Mouse (Mus musculus) liver, embryonic 14.5 days (tissue): ENCODE results near the gene Gm10518. TPM values are rescaled to one million over a fixed set of nuclear protein-coding genes. Genes with fewer than 3 reads are reported as not detected.
A peak's percentile ranks its signal among the peaks of the same experiment; 100 is the strongest.

Source experiments
- ATAC-seq: fragments of 200-750 bp; cut with Nextera tagmentation; 2 replicates; pipeline ENCODE4 v1.8.0; 2017; ENCODE audit warnings: moderate number of reproducible peaks, mild to moderate bottlenecking, moderate library complexity; ENCODE audit not compliant: insufficient read depth
- DNase-seq, 3 experiments: peaks; one replicate each; pipeline ENCODE4 v3.0.0-alpha.2; 2012 to 2013; ENCODE audit warnings: low read depth in 3 of 3, low spot score in 3 of 3
- H3K27ac ChIP-seq: fragments of 300-500 bp; sonication (generic); 2 replicates; pipeline ENCODE4 v1.5.1; 2014; ENCODE audit warnings: moderate library complexity, mild to moderate bottlenecking, control low read depth, inconsistent platforms
- H3K27me3 ChIP-seq: fragments of 300-500 bp; sonication (generic); 2 replicates; pipeline ENCODE4 v1.6.1; 2014; ENCODE audit warnings: mild to moderate bottlenecking, low read length, moderate library complexity; ENCODE audit not compliant: control insufficient read depth, insufficient read depth
- H3K36me3 ChIP-seq: fragments of 300-500 bp; sonication (generic); replicated peaks from 2 replicates; pipeline ENCODE4 v1.6.1; 2014; ENCODE audit warnings: low read depth; ENCODE audit not compliant: control insufficient read depth, insufficient read depth
- H3K4me1 ChIP-seq, 2 experiments: fragments of 200-500 bp in 1 of 2; fragments of 300-500 bp in 1 of 2; sonication (generic) in 1 of 2; replicated peaks; 2 replicates each; pipeline ENCODE4 v1.6.1; 2012 to 2014; ENCODE audit warnings: antibody characterized with exemption in 1 of 2, inconsistent platforms in 1 of 2, low read length in 1 of 2; ENCODE audit not compliant: control insufficient read depth in 2 of 2, insufficient read depth in 2 of 2
- H3K4me2 ChIP-seq: fragments of 300-500 bp; sonication (generic); 2 replicates; pipeline ENCODE4 v1.6.1; 2014; ENCODE audit warnings: low read depth, mild to moderate bottlenecking, control low read depth, moderate library complexity
- H3K4me3 ChIP-seq, 2 experiments: fragments of 200-500 bp in 1 of 2; fragments of 300-500 bp in 1 of 2; sonication (generic) in 1 of 2; 2 replicates each; pipeline ENCODE4 v1.5.1; 2012 to 2014; ENCODE audit warnings: low read depth in 2 of 2, low read length in 2 of 2, mild to moderate bottlenecking in 2 of 2, control low read depth in 1 of 2, inconsistent platforms in 1 of 2, moderate library complexity in 1 of 2; ENCODE audit not compliant: insufficient read depth in 1 of 2
- H3K9ac ChIP-seq: fragments of 300-500 bp; sonication (generic); replicated peaks from 2 replicates; pipeline ENCODE4 v1.6.1; 2014; ENCODE audit warnings: mild to moderate bottlenecking, control low read depth, moderate library complexity
- H3K9me3 ChIP-seq: fragments of 300-500 bp; sonication (generic); 2 replicates; pipeline ENCODE4 v1.6.1; 2016; ENCODE audit warnings: low read length, mixed read lengths; ENCODE audit not compliant: control insufficient read depth
- CTCF ChIP-seq: IDR thresholded peaks from 2 replicates; pipeline ENCODE4 v1.5.1; 2016; ENCODE audit warnings: antibody characterized with exemption, low read depth, control low read depth
- EP300 ChIP-seq: IDR thresholded peaks from 2 replicates; pipeline ENCODE4 v1.6.1; 2016; ENCODE audit warnings: antibody characterized with exemption, low read depth
- WGBS: fragments of 180-500 bp; shearing (Covaris S2); extraction: QIAGEN DNeasy Blood & Tissue Kit; methylation state at CpG from one replicate; pipeline ENCODE4 v1.1.7; 2014; ENCODE audit not compliant: insufficient replicate concordance; 5-methylcytosine and 5-hydroxymethylcytosine counted together
- polyA plus RNA-seq, 2 experiments: library from polyadenylated mRNA; depleted of rRNA in 1 of 2; stranded (reverse) in 1 of 2; unstranded in 1 of 2; fragments of >200 nt; fragmentation: Nextera tagmentation in 1 of 2; extraction: Ambion mirVana in 1 of 2; gene quantifications; 2 replicates each; pipeline versions ENCODE4 v1.2.1 to v1.2.3; 2012 to 2014

The Gm10518 gene
- polyA plus RNA-seq (2012; rRNA removed) (not detected in 2 replicates), polyA plus RNA-seq (2014; fragmentation: Nextera tagmentation; extraction: Ambion mirVana) (0.29 and 0.37 TPM in 2 replicates)

- no peaks in the 10 kb centered on the region for H3K9me3 ChIP-seq
- peak within 1 kb of the TSS; percentile 98 for H3K27ac ChIP-seq
- H3K27me3 ChIP-seq, result no peaks in the 10 kb centered on the region
- peaks cover 18% of the 10 kb centered on the region for H3K36me3 ChIP-seq
- peak within 1 kb of the TSS; percentile 92 for H3K9ac ChIP-seq
- H3K4me1 ChIP-seq, result peaks cover 41 to 44% of the 10 kb centered on the region in 2 experiments
- H3K4me2 ChIP-seq, result peak within 1 kb of the TSS; percentile 98
- ATAC-seq, result peak; percentile 76
- no peak for TF ChIP-seq EP300
- TF ChIP-seq CTCF, result no peak
- peak within 1 kb of the TSS; percentile 86 to 99 for H3K4me3 ChIP-seq
- WGBS, result under 1% methylated on average over 90 of the region's 94 CpGs
- peak; percentile 38 to 51 (median 41) for DNase-seq
Observed at GRCm38 (mm10) chr1:179802610-179803512, at the start of gene Gm10518. TSS of gene Gm10518 (plus strand) at chr1:179803376.

- ATAC-seq (no peak), DNase-seq (no peak)
Observed at GRCm38 (mm10) chr1:179756477-179756876, 46.7 kb upstream of the Gm10518 start.

GRCm38 (mm10) chr1:179760086-179760485, 43.1 kb upstream of the Gm10518 start:
- WGBS, result 80% methylated on average over 5 of the region's 5 CpGs
- H3K4me1 ChIP-seq, result no peaks in the 10 kb centered on the region
- ATAC-seq (no peak), DNase-seq (no peak)
- H3K27me3 ChIP-seq, result no peaks in the 10 kb centered on the region
- no peak overlapping the region for H3K27ac ChIP-seq
- TF ChIP-seq EP300 (no peak), CTCF (no peak)
- H3K4me3 ChIP-seq, result no peak overlapping the region
- no peaks in the 10 kb centered on the region for H3K9me3 ChIP-seq
- no peak overlapping the region for H3K4me2 ChIP-seq
- H3K9ac ChIP-seq, result no peak overlapping the region
- peaks cover 74% of the 10 kb centered on the region for H3K36me3 ChIP-seq

More at GRCm38 (mm10) chr1:179756477-179756876, 46.7 kb upstream of the Gm10518 start:
- H3K9me3 ChIP-seq, result no peaks in the 10 kb centered on the region
- peaks cover 79% of the 10 kb centered on the region for H3K36me3 ChIP-seq
- H3K4me1 ChIP-seq, result no peaks in the 10 kb centered on the region
- TF ChIP-seq EP300 (no peak), CTCF (no peak)
- no peak overlapping the region for H3K9ac ChIP-seq
- no peak overlapping the region for H3K4me3 ChIP-seq
- no peak overlapping the region for H3K4me2 ChIP-seq
- no peak overlapping the region for H3K27ac ChIP-seq
- H3K27me3 ChIP-seq, result no peaks in the 10 kb centered on the region

- WGBS, result 80% methylated on average over 4 of the region's 4 CpGs
- peaks cover 74% of the 10 kb centered on the region for H3K36me3 ChIP-seq
- no peak overlapping the region for H3K27ac ChIP-seq
Observed at GRCm38 (mm10) chr1:179760553-179760952, 42.6 kb upstream of the Gm10518 start.

DNA sequence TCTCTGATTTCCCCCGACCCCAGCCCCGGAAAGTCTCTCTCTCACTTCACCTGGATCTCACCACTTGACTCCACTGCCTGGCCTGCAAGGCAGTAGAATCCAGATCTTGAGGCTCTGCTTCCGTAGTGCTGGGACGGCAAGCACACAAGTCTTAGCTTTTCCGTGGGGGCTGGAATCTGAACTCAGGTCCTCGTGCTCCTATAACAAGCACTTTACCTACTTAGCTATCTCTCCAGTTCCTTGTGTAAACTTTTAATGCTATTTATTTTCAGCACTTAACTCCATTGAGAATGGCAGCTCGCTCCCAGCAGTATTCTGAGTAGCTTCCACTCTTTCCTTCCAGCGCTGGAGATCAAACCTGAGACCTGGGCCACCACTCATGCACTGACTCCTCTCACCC, 26.3 kb upstream of the Gm10518 start:
- DNase-seq, result no peak
- Histone ChIP-seq H3K4me1 (no peaks in the 10 kb centered on the region), H3K4me2 (no peak overlapping the region), H3K4me3 (no peak overlapping the region), H3K27ac (no peak overlapping the region), H3K9ac (no peak overlapping the region), H3K36me3 (peaks cover 84% of the 10 kb centered on the region), H3K27me3 (no peaks in the 10 kb centered on the region), H3K9me3 (no peaks in the 10 kb centered on the region)
- ATAC-seq, result no peak
- 92% methylated on average over 8 of the region's 8 CpGs for WGBS
- TF ChIP-seq EP300 (no peak), CTCF (no peak)

More at GRCm38 (mm10) chr1:179760553-179760952, 42.6 kb upstream of the Gm10518 start:
- no peak overlapping the region for H3K4me3 ChIP-seq
- no peaks in the 10 kb centered on the region for H3K4me1 ChIP-seq
- DNase-seq (no peak), ATAC-seq (no peak)
- no peak for TF ChIP-seq CTCF
- no peak for TF ChIP-seq EP300
- no peaks in the 10 kb centered on the region for H3K9me3 ChIP-seq
- no peak overlapping the region for H3K9ac ChIP-seq
- H3K4me2 ChIP-seq, result no peak overlapping the region
- H3K27me3 ChIP-seq, result no peaks in the 10 kb centered on the region
